Mouse (Mus musculus) CH12.LX (cell line): ENCODE results near the gene Nup62. TPM values are rescaled to one million over a fixed set of nuclear protein-coding genes. Genes with fewer than 3 reads are reported as not detected.

Source experiments
- DNase-seq: peaks from one replicate; pipeline ENCODE4 v3.0.0-alpha.2; 2013; ENCODE audit errors: extremely low read depth
- H3K27ac ChIP-seq: 2 replicates; pipeline ENCODE4 v1.5.1; 2012; ENCODE audit warnings: low read depth, mild to moderate bottlenecking, control low read depth, moderate library complexity; ENCODE audit not compliant: insufficient read depth
- H3K27me3 ChIP-seq: replicated peaks from 2 replicates; pipeline ENCODE3; 2012; ENCODE audit warnings: inconsistent platforms
- H3K36me3 ChIP-seq, 2 experiments: replicated peaks in 1 of 2; 2 replicates each; pipeline versions ENCODE3 to v1.6.1; 2012; ENCODE audit warnings: inconsistent platforms in 1 of 2, low read length in 1 of 2, mild to moderate bottlenecking in 1 of 2, mixed read lengths in 1 of 2, moderate library complexity in 1 of 2; ENCODE audit not compliant: control insufficient read depth in 1 of 2, insufficient read depth in 1 of 2
- H3K4me1 ChIP-seq, 2 experiments: 2 replicates each; pipeline ENCODE4 v1.6.1; 2012; ENCODE audit warnings: inconsistent platforms in 1 of 2, moderate library complexity in 1 of 2; ENCODE audit not compliant: insufficient read depth in 2 of 2, control insufficient read depth in 1 of 2
- H3K4me2 ChIP-seq: 2 replicates; pipeline ENCODE4 v1.6.1; 2012; ENCODE audit warnings: low read depth, mild to moderate bottlenecking, control low read depth; ENCODE audit not compliant: poor library complexity, insufficient read depth, severe bottlenecking
- H3K4me3 ChIP-seq, 3 experiments: fragments of 150-350 bp in 1 of 3; sonication (generic) in 1 of 3; replicated peaks in 1 of 3; 2 replicates each; pipeline versions ENCODE3 to v1.5.1; 2011 to 2012; ENCODE audit warnings: low read depth in 2 of 3, low read length in 2 of 3, mild to moderate bottlenecking in 2 of 3, moderate library complexity in 2 of 3, control low read depth in 1 of 3, improper control_type of control experiment in 1 of 3, inconsistent platforms in 1 of 3, mixed read lengths in 1 of 3; ENCODE audit not compliant: poor library complexity in 1 of 3
- H3K79me2 ChIP-seq: replicated peaks from 2 replicates; pipeline ENCODE4 v1.6.1; 2012; ENCODE audit warnings: mild to moderate bottlenecking, moderate library complexity; ENCODE audit not compliant: control insufficient read depth, poor library complexity, insufficient read depth, severe bottlenecking; ENCODE audit errors: extremely low read depth
- H3K9ac ChIP-seq: 2 replicates; pipeline ENCODE4 v1.6.1; 2012; ENCODE audit warnings: low read depth, mild to moderate bottlenecking, control low read depth, moderate library complexity; ENCODE audit not compliant: insufficient read depth
- H3K9me3 ChIP-seq: replicated peaks from 2 replicates; pipeline ENCODE3; 2012; ENCODE audit warnings: low read length, inconsistent platforms, mixed read lengths
- E2F4 ChIP-seq: IDR thresholded peaks from 2 replicates; pipeline ENCODE4 v1.6.1; 2011; ENCODE audit warnings: low read depth, low read length, improper control_type of control experiment; ENCODE audit not compliant: insufficient replicate concordance
- IRF4 ChIP-seq: IDR thresholded peaks from 2 replicates; pipeline ENCODE4 v1.6.1; 2014; ENCODE audit warnings: low read depth, mild to moderate bottlenecking, inconsistent platforms, low read length, improper control_type of control experiment
- MAX ChIP-seq: IDR thresholded peaks from 2 replicates; pipeline ENCODE4 v1.6.1; 2011; ENCODE audit warnings: low read length, improper control_type of control experiment
- MEF2A ChIP-seq: IDR thresholded peaks from 2 replicates; pipeline ENCODE4 v1.6.1; 2014; ENCODE audit warnings: low read depth, mild to moderate bottlenecking, inconsistent platforms, low read length, improper control_type of control experiment, borderline replicate concordance
- MXI1 ChIP-seq: IDR thresholded peaks from 2 replicates; pipeline ENCODE4 v1.6.1; 2011; ENCODE audit warnings: mild to moderate bottlenecking, low read depth, low read length, improper control_type of control experiment
- MYC ChIP-seq: IDR thresholded peaks from 2 replicates; pipeline ENCODE4 v1.6.1; 2011; ENCODE audit warnings: low read depth, mild to moderate bottlenecking, improper control_type of control experiment, low read length
- POLR2A ChIP-seq: IDR thresholded peaks from 2 replicates; pipeline ENCODE4 v1.6.1; 2011; ENCODE audit warnings: low read depth, mild to moderate bottlenecking, improper control_type of control experiment, low read length
- RAD21 ChIP-seq: IDR thresholded peaks from 2 replicates; pipeline ENCODE4 v1.6.1; 2011; ENCODE audit warnings: low read depth, mild to moderate bottlenecking, low read length, improper control_type of control experiment, moderate library complexity
- SIN3A ChIP-seq: IDR thresholded peaks from 2 replicates; pipeline ENCODE4 v1.6.1; 2012; ENCODE audit warnings: low read length, improper control_type of control experiment, inconsistent platforms
- UBTF ChIP-seq: IDR thresholded peaks from 2 replicates; pipeline ENCODE4 v1.6.1; 2012; ENCODE audit warnings: low read depth, mild to moderate bottlenecking, inconsistent platforms, low read length, improper control_type of control experiment, moderate library complexity
- ZC3H11A ChIP-seq: IDR thresholded peaks from 2 replicates; pipeline ENCODE4 v1.6.1; 2012; ENCODE audit warnings: low read depth, mild to moderate bottlenecking, inconsistent platforms, low read length, improper control_type of control experiment
- ZKSCAN1 ChIP-seq: IDR thresholded peaks from 2 replicates; pipeline ENCODE4 v1.6.1; 2012; ENCODE audit warnings: low read depth, inconsistent platforms, low read length, improper control_type of control experiment, borderline replicate concordance
- dilution Hi-C: fragments of 300-500 bp; cut with MboI; formaldehyde crosslinking; loops from 2 replicates; pipeline ENCODE4 v1.14.3; 2020; ENCODE audit warnings: low sequenced_read_pairs; ENCODE audit not compliant: extremely low pct_unique_long_range_greater_than_20kb, extremely low pct_ligation_motif_present
- in situ Hi-C: fragments of 300-500 bp; cut with MboI; formaldehyde crosslinking; loops from 3 replicates; pipeline ENCODE4 v1.14.3; 2019; ENCODE audit warnings: low sequenced_read_pairs, low pct_ligation_motif_present, low pct_unique_long_range_greater_than_20kb, mixed read lengths
- polyA plus RNA-seq: library from polyadenylated mRNA; unstranded; fragments of >175 nt; gene quantifications from 2 replicates; pipeline ENCODE4 v1.2.1, GENCODE M21; 2012; ENCODE audit warnings: low read depth; ENCODE audit not compliant: insufficient read length
- total RNA-seq, 2 experiments: library from RNA; depleted of rRNA; stranded (reverse); fragments of 300-350 nt in 1 of 2; fragments of >200 nt in 1 of 2; gene quantifications; 2 replicates each; pipeline ENCODE4 v1.2.3; 2012 to 2014

Gene Nup62
- total and polyA plus RNA-seq, 3 experiments, result 93.3 to 151 (median 101) TPM

DNA sequence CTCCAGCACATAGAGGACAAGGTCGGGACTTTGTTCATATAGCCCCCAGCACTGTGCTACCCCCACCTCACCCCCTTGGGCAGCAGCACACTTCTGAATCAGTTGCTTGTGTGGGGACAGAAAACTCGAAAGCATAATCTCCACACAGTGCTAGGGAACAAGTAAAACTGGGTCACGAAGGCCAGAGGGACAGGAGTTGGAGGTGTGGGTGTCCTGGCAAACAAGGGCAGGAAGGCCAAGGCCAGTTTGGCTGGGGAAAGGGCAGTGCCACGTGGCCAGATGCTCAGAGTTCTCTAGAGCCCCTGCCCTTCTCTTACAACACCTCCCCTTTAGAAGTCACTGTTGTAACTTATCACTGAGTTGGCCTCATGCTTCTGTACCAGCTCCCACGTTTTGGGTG, 4.0 kb downstream of the Nup62 start:
- TF ChIP-seq UBTF (no peak), MEF2A (no peak), E2F4 (no peak), IRF4 (no peak), ZKSCAN1 (no peak), SIN3A (peak; percentile 31; the same call in 1 of the 2 replicates), RAD21 (no peak), MAX (peak; percentile 61; the same call in 1 of the 2 replicates), POLR2A (no peak; the same call in 1 of the 2 replicates), MYC (peak; percentile 58; the same call in 1 of the 2 replicates), MXI1 (0 out of 2 replicates have a peak, but pooled peaks have one; percentile 70)
- Histone ChIP-seq H3K79me2 (peaks cover 90% of the 10 kb centered on the region), H3K4me3 (peak overlapping the region; percentile 62 to 89 (median 67)), H3K27me3 (no peaks in the 10 kb centered on the region), H3K36me3 (peaks cover 3 to 50% of the 10 kb centered on the region in 2 experiments), H3K9me3 (no peaks in the 10 kb centered on the region), H3K4me2 (peak overlapping the region; percentile 95), H3K9ac (peak overlapping the region; percentile 93), H3K4me1 (peaks cover 21 to 51% of the 10 kb centered on the region in 2 experiments), H3K27ac (peak overlapping the region; percentile 92)
- in situ Hi-C loops (no loop called here), dilution Hi-C loops (no loop called here)
- DNase-seq, result no peak

DNA sequence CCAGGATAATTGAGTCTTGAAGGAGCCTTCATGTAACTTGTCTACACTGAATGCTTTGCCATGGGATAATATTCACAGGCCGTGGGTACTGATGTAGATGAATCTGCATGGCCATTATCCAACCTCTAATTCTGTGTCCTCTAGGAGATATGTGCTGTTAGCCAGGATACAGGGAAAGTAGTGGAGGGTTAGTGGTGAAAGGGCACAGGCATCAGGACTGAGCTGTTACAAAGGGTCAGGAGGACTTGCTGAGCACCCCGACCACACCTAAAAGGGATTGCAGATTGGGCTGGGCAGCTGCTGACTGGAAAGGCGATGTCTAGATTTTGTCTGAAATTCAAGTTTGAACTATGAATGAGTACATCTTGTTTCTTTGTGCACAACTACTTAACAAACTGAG, 4.6 kb downstream of the Nup62 start:
- peaks cover 3 to 52% of the 10 kb centered on the region in 2 experiments for H3K36me3 ChIP-seq
- in situ Hi-C loops, result no loop called here
- no peaks in the 10 kb centered on the region for H3K9me3 ChIP-seq
- no peaks in the 10 kb centered on the region for H3K27me3 ChIP-seq
- H3K4me2 ChIP-seq, result peak overlapping the region; percentile 95
- DNase-seq, result no peak
- peak overlapping the region; percentile 93 for H3K9ac ChIP-seq
- TF ChIP-seq UBTF (no peak), ZC3H11A (no peak), ZKSCAN1 (no peak)
- peaks cover 90% of the 10 kb centered on the region for H3K79me2 ChIP-seq
- dilution Hi-C loops, result no loop called here
- H3K4me1 ChIP-seq, result peaks cover 22 to 54% of the 10 kb centered on the region in 2 experiments
- peak overlapping the region in 1 of 3 experiments; percentile 89 for H3K4me3 ChIP-seq
- H3K27ac ChIP-seq, result peak overlapping the region; percentile 37
